Mouse (Mus musculus): ENCODE measurements at regions not wholly inside any gene's neighbourhood (a gene's known extent, or its start where the extent isn't known, plus 50 kb on each side); places are given as distances from the start of the nearest gene placed in this dataset.
A peak's percentile ranks its signal among the peaks of the same experiment; 100 is the strongest.
"Not testable (repeated sequence)": the region's sequence is repeated elsewhere in the genome, so short reads cannot be mapped to it uniquely, and the experiment has no call there.

DNA sequence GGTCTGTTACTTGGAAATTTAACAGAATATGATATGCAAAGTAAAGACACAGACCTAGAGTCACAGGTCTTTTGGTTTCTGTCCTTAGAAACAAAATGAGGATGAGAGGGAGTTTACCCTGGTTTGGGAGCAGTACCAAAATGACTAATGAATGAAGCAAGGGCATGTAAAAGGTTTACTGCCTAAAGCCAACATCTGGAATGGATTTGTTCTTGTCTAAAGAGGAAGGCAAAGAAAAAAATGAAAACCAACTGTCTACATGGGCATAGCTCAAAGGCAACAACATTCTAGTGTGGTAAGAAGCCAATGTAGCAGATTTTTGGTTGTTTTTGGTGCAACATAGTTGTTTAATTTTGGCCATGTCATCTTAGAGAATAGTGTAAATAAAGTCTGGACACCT is 203.5 kb upstream of the Diaph2 start:
- DNase-seq, result no peak

DNA sequence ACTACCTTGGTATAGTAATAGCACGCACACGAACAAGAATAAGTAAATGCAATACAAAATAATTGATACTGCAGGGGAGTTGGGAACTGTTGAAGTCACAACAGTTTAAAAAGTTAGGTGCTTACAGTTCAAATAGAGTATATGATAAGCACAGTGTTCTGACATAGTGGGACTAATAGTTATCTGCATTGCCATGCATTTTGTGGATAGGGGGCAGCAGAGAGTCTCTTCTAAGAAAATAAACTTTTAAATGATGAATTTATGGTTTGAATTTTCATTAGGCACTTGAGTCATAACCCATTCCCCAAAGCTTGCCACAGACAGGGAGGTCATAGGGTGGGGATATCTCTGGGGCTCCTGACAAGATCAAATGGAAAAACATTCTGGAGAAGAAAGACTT is 201.9 kb upstream of the Diaph2 start:
- DNase-seq, result peak in 1 of 2 experiments; percentile 8

DNA sequence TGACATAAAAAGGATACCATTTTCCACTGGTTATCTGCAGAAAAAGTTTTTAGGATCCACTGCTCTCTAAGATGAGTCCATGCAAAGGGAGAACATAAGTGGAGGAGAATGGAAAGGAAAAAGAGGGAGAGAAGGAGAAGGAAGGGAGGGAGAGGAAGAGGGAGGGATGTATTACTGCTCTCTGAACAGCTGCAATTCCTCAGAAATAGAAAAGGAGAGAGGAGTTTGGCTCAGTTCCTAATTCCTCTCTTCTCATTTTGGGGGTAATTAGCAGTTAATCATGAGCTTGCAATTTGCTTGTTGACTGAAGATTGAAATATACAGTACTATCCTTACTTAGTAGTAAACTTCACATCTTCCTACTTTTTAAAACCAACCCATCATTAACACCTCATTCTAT is 193.5 kb upstream of the Diaph2 start:
- DNase-seq, result no peak

DNA sequence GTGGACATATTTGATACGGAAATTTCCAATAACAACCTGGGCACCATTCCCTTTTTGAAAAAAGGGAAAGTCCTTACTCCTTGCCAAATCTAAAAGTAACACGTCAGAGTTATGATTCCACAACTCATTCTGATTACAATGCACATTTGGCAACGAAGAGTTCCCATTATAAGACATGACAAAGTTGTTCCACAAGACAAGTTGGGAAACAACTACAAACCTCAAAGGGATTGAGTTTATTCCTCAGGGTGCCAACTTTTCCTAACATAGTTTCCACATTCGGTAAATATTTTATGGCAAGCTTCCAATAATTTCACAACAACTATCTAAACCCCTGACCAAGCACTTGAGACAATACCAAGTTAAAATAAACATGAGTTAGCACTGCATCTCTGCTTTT is 150.1 kb upstream of the Diaph2 start:
- no peak for DNase-seq

DNA sequence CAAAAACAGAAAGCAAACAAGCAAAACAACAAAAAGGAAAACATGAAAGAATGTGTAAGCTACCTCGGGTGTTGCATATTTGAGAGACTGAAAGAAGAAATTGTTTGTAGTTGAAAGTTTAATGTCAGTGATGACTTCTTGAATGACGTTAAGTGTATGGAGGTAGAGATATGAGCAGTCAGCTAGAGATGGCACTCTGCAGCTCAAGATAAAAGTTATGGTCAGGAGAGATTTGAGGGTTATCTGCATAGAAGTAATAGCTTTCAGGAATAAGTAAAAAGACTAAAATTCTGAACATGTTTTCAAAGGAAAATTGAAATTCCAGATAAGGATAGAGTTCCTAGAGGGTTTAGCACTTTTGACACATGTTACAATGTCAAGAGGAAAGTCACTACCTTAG is 141.7 kb upstream of the Diaph2 start:
- DNase-seq, result no peak

DNA sequence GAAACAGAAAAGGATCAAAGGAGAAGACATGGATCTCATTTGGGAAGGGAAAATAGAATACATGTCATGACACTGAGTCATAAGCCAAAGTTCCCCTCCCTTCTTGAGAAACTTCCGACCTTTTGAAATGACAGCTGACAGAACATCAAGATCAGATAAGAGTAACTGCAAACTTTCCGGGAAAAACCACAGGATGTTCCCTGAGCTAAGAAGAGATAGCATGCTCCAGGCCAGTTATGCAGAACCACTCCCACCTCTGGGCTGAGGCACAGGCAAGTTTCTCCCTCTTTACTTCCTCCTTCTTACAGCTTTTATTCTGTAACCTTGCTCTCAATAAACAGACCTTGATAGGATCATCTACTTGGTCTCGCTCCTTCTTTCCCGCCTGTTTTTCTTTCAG is 138.0 kb upstream of the Diaph2 start:
- DNase-seq, result not testable (repeated sequence)

DNA sequence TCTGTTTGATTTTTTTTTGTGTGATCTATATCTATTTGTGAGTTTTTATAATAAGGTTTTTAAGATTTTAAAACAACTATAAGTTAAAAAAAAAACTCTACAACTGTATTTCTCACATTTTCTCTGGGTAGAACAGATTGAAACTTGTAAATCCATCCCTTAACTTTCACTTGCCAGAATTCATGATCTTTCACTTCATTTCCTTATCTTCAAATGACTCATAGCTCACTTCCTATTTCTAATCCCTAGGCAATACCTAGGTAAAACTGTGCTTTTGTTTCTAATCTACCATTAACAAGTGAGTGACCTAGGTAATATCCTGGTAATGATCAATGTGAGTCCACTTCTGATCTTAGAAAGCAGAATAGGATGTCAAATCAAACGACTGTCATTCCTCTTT is 112.5 kb upstream of the Diaph2 start:
- no peak for DNase-seq

DNA sequence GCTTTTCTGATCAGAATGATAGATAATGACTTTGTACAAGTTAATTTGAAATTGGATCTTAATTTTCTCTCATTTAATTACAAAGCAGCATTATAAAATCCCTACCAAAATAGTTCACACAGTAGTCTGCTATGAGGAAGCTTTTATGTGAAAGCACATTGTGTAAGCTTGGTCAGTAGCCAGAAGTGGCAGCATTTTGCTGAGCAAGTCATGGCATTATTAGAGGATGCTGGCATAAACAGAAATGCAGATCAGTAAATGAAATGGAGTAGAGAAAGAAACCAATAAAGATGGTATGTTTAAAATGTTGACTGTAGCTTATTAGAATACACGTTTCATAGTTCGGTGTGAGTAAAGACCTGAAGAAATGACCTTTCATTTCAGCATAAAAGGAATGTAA is 104.4 kb upstream of the Diaph2 start:
- no peak for DNase-seq

DNA sequence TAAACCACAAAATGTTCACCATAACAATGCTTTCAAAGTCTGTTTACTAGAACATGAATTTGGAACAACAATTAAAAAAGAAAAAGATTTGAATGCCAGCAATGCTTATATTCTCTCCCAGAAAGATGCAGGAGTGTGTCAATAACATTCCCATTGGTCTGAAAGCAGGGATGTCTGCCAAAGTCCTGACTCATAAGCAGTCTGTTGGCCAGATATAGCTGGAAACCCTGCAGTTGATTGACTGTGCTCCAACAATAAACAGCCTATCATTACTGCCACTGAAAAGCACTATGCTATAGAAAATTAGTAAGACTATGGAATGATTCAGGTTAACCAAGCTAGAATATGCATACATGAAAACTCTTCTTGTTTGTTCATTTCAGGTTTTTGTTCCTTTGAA is 92.6 kb upstream of the Diaph2 start:
- DNase-seq, result no peak

DNA sequence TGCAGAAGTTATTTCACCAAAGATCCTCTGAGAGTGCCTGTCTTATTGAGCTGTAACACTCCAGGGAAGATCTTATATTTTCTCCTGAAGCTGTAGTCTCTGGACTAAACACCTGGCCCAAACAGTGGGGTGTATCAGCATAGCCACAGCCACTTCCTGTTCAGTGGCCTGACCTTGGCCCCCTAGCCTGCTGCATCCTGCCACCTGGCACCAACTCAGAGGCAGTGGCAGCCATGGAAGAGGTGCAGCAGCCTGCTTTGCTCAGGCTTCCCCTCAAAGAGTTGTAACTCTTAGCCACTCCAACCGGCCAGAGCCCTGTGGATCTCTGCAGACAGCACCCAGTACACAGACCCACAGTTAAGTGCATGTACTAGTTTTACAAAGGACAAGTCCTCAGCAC is 58.9 kb upstream of the Diaph2 start:
- no peak for DNase-seq
